Mouse (Mus musculus) embryo, embryonic 10 days (tissue): ENCODE measurements around the gene Hmg20b.
A peak's percentile ranks its signal among the peaks of the same experiment; 100 is the strongest.

Experiments
- DNase-seq: peaks from one replicate; pipeline ENCODE4 v3.0.0-alpha.2; 2015; ENCODE audit warnings: low spot score

Hmg20b gene

GRCm38 (mm10) chr10:81350351-81351063 lies at the start of gene Hmg20b:
TSS of gene Hmg20b (minus strand) at chr10:81350480.
- peak; percentile 99 for DNase-seq

DNA sequence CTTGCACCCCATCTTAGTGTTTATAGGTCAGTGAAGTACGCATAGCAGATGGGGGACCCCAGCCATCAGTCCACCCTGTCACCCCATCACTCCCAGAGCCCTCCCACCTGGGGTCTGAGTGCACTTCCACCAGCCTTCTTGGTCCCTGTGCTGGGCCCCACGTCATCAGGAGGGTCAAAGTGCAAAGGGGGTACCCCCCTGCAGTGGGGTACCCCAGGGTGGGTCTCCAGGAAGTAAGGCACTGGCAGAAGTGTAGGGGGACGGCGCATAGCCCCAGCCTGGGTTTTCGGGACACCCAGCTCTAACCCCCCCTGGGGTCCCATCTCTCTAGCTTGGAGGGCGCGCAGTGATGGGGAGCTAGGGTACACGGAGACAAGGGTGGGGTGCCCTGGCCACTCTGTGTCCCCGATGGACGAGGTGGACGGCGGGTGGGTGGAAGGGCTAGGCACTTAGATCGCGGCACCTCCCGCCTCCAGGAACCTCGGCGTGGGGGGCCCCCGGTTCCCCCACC lies 49.6 kb upstream of the Hmg20b start:
- DNase-seq: no peak

GRCm38 (mm10) chr10:81399296-81399695 lies 49.0 kb upstream of the Hmg20b start:
- no peak for DNase-seq

- no peak for DNase-seq
Measured at GRCm38 (mm10) chr10:81396749-81397148, 46.5 kb upstream of the Hmg20b start.

DNA sequence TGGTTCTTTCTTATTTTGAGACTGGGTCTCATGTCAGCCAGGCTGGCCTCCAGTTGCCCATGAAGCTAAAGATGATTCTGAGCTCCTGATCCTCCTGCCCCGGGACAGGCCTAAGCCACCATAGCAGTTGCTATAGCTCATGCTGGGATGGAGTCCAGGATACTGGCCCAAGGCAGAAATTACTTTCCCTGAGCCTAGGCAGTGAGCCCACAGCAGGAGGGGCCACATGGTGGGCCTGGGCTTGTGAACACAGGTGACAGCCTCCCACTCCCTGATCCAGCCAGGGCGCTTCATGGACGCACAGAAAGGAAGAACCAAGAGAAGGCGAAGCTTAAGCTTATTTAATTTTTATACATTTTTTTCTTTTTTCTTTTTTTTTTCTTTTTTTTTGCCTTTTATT lies 45.6 kb upstream of the Hmg20b start:
- no peak for DNase-seq

- DNase-seq: peak; percentile 88
Measured at GRCm38 (mm10) chr10:81395127-81395526, 44.8 kb upstream of the Hmg20b start.

DNA sequence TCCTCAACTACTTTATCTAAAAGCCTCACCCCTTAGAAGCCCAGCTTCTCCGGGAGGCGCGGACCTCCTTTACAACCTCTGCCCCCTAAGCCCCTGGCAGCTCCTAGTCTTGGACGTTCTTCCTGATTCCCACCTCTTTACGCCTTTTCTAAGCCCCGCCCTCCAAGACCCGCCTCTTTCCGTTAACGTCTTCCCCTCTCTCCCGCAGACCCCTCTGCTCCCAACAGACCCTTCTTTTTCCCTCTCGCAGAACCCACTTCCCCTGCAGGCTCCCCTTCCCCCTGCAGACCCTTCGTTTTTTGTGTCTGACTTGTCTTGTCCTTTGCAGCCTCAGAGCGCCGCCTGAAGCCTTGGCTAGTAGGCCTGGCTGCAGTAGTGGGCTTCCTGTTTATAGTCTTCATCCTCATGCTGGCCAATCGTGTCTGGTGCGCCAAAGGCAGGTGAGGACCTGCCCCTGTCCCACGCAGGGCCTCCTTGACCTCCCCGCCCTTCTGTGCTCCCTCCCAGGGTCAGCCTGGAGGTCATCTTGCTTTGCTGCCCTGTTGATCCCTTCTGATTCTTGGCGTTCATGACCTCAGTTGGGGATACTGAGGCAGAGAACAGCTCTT lies 43.3 kb upstream of the Hmg20b start:
- DNase-seq: peak; percentile 67

- DNase-seq: no peak
Measured at GRCm38 (mm10) chr10:81392781-81393185, 42.5 kb upstream of the Hmg20b start, which contains the start of gene Smim24. TSS of gene Smim24 (plus strand) at chr10:81393051.

DNA sequence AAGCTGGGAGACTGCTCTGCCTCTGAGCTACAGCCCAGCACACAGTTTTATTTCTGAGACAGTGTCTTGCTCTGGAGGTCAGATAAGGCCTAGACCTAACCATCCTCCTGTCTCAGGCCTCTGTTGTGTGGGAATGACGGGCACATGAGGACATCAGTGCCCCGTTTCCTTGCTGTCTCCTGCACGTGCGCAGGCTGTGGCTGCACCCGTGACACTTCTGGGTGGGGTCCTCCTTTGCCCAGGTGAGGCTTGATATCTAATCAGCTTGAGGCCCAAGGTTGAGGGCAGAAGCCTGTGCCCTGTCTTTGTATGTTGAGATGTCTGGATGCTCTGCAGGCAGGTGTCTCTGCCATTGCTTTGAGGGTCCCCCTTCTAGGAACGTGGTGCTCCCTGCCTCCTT lies 42.0 kb upstream of the Hmg20b start:
- DNase-seq: no peak

DNA sequence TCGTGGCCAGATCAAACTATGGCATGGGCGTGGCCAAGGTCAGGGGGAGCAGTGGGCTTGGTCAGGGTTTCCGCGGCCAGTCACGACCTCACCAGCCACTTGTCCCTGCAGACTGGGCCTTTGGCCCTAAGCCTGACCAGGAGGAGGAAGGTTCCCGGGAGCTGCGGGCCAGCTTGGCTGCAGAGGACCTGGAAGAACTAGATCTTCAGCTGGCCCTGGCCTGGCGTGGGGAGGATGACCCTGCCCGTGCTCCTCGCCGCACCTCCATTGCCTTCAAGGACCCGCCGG lies 40.3 kb upstream of the Hmg20b start:
- no peak for DNase-seq

DNA sequence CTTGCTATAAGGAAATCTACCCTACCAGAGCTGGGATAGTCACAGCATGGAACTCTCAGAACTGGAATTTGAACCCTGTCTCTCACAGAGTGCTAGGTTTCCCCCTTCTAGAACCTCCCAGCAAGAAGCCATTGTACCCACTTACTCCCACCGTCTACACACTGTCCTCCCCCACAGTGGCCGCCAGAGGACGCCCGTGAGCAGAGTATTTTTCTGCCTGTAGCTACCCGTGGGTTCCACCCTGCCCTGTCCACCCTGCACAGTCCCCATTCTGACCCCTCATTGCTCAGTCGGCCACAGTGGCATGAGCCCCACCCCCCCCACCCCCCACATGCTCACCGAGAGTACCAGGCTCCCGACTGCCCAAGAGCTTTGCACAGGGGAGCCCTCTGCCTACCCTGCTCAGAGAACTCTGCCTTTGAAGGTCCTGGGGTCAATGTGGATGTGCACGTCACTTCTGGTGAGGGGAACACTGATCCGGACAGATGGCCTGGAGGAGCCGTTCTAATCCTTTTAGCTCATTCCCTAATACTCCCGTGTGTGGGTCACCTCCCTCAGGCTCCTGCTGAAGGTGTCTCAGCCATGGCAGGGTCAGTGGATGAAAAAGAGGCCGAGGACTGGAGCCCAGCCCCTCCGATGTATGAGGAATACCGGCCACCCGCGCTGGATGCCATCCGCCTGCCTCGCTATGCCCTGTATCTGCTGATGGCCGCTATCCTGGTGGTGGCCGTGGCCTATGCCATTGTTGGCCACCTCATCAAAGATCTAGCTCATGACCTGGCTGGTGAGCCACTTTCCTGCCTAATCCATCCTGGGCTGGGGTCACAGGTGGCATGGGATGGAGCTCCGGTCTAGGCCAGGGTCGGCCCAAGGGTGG lies 39.8 kb upstream of the Hmg20b start:
- peak; percentile 58 for DNase-seq

DNA sequence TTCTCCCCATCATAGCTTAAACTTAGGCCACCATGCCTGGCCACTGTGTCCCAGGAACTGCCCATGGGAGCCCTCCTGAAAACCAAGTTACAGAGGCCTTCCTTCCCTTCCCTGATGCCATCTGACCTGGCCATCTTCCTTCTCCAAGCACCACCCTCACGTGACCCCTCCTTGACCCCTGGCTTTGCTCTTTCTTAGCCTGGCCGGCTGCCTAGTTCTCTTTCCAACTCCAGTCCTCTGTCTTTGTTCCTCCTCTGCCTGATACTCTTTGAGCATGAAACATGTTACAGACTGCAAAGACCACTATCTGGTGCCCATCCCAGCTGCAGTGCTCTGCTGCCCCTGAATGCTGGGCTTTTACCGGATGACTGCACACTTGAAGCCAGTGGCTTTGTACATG lies 39.1 kb upstream of the Hmg20b start:
- DNase-seq: no peak

- DNase-seq: no peak
Measured at GRCm38 (mm10) chr10:81388505-81389055, 38.3 kb upstream of the Hmg20b start, which contains the start of gene Gm48552. TSS of gene Gm48552 (plus strand) at chr10:81389005.

- no peak for DNase-seq
Measured at GRCm38 (mm10) chr10:81387716-81388115, 37.4 kb upstream of the Hmg20b start.

DNA sequence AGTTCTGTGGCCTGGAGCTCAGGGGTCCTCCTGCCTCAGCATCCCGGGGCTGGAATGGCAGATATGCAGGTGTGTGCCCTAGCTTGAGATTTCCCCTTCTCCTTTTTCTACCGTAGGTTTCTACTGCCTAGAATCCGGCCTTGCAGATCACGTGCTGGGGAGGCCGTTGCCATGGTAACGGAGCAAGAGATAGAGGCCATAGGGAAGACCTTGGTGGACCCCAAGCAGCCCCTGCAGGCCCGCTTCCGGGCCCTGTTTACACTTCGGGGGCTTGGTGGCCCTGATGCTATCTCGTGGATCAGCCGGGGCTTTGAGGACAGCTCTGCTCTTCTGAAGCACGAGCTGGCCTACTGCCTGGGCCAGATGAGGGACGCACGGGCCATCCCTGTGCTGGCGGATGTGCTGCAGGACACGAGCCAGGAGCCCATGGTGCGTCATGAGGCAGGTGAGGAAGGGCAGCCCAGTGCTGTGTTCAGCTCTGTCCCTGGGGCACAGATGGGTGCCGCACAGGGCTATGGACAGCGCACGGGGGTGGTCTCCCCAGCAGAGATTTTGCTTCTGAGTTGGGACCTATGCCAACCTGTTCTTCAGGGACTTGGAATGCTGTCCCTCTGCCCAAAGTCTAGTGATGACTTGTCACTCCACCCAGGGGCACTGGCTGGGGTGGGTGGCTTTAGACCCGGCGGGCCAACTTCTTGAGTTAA lies 35.5 kb upstream of the Hmg20b start:
- no peak for DNase-seq

DNA sequence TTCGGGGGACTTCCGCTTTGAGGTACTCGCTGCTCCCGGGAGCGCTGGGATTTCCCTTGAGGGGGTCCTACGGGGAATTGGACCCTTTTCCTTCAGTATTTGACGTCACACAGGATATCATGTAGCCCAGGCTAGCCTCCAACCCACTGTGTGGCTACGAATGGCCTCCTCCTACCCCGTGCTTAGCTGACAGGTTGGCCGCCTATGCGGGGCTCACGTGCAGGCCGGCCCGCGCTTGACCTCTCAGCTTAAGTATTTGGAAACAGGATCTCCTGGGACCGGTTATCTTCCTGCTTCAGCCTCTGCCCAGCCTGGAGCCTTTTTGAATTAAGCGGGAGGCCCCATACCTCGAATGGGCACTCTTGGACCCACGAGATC lies 34.3 kb upstream of the Hmg20b start:
- DNase-seq: no peak

DNA sequence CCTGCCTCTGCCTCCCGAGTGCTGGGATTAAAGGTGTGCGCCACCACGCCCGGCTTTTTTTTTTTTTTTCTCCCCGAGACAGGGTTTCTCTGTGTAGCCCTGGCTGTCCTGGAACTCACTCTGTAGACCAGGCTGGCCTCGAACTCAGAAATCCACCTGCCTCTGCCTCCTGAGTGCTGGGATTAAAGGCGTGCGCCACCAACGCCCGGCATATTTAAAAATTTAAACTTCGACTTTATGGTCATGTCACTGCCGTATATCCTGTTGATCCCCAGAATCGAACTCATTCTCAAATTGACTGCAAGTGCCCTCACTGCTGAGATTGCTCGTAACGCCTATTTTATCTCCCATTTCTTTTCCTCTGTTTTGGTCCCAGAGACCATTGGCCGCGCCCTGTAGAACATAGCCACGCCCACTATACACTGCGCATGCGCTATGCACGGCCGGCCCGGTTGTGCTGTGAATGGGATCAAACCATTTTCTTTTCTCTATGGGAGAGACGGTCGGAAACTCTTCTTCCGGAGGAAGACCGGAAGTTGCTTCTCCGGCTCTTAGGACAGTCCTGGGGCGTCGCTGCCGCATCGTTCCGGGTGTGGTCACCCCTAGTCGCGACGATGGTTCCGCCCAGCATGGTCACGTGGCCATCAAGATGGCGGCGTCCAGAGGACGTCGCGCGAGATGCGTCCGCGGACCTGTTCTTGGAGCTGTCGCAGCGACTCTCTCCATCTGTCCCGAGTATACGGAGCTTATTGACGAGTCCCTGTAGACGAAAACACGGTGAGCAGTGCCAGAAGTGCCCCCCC lies 33.7 kb upstream of the Hmg20b start, which contains the start of the genes Dohh and Gm48551:
Gene Dohh, plus strand, starts transcription at position 627 of the 803 bp plus-strand sequence.
Gene Gm48551, plus strand, starts transcription at position 665 of the 803 bp plus-strand sequence.
- peak; percentile 100 for DNase-seq

DNA sequence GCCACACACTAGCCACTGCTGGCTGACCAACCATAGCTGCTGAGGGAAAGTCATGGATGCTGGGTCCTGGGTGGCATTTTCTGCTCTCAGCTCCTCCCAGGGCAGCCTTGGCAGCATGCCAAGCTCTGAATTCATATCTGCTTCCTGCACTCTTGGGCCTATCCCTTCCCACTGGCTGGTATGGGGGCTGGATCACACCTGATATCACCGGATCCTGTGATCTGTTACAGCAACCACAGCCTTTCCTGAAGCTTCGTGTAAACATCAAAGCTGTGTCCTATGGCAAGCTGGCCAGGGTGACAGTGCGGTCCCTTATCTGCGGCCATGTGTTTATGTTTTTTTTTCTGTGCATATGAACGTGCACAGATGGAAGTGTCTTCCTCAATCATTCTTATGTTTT lies 31.8 kb upstream of the Hmg20b start:
- no peak for DNase-seq

GRCm38 (mm10) chr10:81379809-81380378 lies 29.6 kb upstream of the Hmg20b start:
- DNase-seq: no peak

GRCm38 (mm10) chr10:81379183-81379553 lies 28.9 kb upstream of the Hmg20b start:
- no peak for DNase-seq
